Mouse (Mus musculus) left cerebral cortex, postnatal 36 days (tissue): ENCODE results near the gene Vwa7. TPM values are rescaled to one million over a fixed set of nuclear protein-coding genes. Genes with fewer than 3 reads are reported as not detected.
"Not testable (repeated sequence)": the region's sequence is repeated elsewhere in the genome, so short reads cannot be mapped to it uniquely, and the experiment has no call there.

ENCODE experiments used
- DNase-seq, 2 experiments: peaks; one replicate each; pipeline ENCODE4 v3.0.0; 2021 to 2022; ENCODE audit warnings: low spot score in 2 of 2, mixed read lengths in 1 of 2
- intact Hi-C: fragments of 180-260 bp; cut with DNase I; formaldehyde crosslinking; loops from one replicate; pipeline ENCODE4 v1.15.1; 2025
- total RNA-seq, 2 experiments: library from RNA; stranded (reverse); gene quantifications; 2 replicates each; pipeline ENCODE4 v1.2.3; 2021

The Vwa7 gene
- total RNA-seq = under 1 TPM; 0.48 to 0.57 TPM

GRCm38 (mm10) chr17:35016376-35016775, at the start of gene Vwa7:
Gene Vwa7 (plus strand): TSS chr17:35016579.
- intact Hi-C loops = no loop called here
- DNase-seq = no peak

DNA sequence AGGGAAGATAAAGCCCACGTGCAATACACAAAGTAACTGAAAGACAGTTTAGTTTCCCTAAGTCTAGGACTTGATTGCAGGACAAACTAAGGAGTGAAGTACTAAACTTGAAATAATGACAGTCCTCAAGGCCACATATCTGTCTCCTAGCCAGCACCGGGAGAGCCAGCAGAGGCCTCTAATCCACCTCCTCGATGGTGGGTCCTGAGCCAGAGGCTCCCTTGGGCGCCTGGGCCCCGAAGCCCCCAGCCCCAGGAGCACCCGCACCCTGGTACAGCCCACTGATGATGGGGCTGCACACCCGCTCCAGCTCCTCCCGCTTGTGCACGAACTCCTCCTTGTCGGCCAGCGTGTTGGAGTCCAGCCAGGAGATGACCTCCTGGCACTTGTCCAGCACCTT, 46.6 kb upstream of the Vwa7 start, which contains the start of gene Gm20481:
Gene Gm20481, plus strand, starts transcription at position 91 of the 400 bp plus-strand sequence.
- DNase-seq, intact Hi-C loops: not testable (repeated sequence)

DNA sequence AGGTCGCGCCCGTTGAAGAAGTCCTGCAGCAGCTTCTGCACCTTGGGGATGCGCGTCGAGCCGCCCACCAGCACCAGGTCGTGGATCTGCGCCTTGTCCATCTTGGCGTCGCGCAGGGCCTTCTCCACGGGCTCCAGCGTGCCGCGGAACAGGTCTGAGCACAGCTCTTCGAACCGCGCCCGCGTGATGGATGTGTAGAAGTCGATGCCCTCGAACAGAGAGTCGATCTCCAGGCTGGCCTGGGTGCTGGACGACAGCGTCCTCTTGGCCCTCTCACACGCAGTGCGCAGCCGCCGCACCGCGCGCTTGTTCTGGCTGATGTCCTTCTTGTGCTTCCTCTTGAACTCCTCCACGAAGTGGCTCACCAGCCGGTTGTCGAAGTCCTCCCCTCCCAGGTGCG, 45.5 kb upstream of the Vwa7 start:
- not testable (repeated sequence) for DNase-seq

DNA sequence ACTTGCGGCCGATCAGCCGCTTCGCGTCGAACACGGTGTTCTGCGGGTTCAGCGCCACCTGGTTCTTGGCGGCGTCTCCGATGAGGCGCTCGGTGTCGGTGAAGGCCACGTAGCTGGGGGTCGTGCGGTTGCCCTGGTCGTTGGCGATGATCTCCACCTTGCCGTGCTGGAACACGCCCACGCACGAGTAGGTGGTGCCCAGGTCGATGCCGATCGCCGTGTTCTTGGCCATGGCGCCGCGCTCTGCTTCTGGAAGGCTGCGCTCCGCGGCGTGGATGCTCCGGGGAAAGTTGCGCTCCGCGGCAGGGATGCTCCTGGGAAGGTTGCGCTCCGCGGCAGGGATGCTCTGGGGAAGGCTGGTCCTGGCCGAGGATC, 44.7 kb upstream of the Vwa7 start:
- intact Hi-C loops, DNase-seq: not testable (repeated sequence)

More for the DNA sequence above, 45.5 kb upstream of the Vwa7 start:
- intact Hi-C loops = not testable (repeated sequence)

DNA sequence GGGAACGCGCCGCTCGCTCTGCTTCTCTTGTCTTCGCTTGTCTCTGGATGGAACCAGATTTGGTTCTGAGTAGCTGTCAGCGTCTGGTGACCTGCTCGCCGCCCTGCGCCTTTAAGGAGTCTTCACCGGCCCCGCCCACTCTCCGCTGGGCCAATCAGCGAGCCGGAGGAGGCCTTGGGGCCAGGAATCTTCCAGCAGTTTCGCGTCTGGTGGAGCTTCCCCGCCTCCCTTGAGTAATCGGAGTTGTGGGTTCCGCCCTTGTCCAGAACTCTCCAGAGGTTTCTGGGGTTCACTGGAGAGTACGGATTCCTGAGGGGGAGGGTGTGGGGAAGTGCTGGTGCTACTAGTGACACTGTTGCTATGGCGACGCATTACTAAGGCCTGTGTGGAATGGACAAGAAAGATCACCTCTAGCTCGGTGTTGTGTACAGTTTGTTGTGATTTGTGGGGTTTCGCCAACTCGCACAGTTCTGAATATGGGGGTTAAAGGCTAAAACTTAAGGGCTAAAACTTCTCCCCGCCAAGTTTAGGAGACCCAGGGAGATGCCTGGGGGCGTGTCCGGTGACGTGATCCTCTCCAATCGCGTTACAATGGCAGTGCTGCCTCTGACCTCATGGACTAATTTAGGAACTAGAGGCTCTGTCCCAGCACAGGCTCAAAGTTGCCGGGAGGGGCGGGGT, 44.2 kb upstream of the Vwa7 start, which contains the start of the genes Hspa1a and Hspa1l:
Gene Hspa1a, minus strand, starts transcription at position 88 of the 681 bp plus-strand sequence.
Gene Hspa1l, plus strand, starts transcription at position 635 of the 681 bp plus-strand sequence.
- intact Hi-C loops = not testable (repeated sequence)
- peak; percentile 83 for DNase-seq

- intact Hi-C loops = no loop called here
These were observed 40.5 kb upstream of the Vwa7 start for GRCm38 (mm10) chr17:34975581-34976492.

DNA sequence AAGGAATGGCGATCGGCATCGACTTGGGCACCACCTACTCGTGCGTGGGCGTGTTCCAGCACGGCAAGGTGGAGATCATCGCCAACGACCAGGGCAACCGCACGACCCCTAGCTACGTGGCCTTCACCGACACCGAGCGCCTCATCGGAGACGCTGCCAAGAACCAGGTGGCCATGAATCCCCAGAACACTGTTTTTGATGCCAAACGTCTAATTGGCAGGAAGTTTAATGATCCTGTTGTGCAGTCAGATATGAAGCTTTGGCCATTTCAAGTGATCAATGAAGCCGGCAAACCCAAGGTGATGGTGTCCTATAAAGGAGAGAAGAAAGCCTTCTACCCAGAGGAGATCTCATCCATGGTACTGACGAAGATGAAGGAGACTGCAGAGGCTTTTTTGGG, 39.4 kb upstream of the Vwa7 start:
- intact Hi-C loops = no loop called here
- DNase-seq = no peak

More at GRCm38 (mm10) chr17:34975581-34976492, 40.5 kb upstream of the Vwa7 start:
- DNase-seq = no peak

- intact Hi-C loops = no loop called here
- DNase-seq = no peak
These were observed 38.1 kb upstream of the Vwa7 start for GRCm38 (mm10) chr17:34978239-34978638.

GRCm38 (mm10) chr17:34979631-34980030, 36.7 kb upstream of the Vwa7 start:
- intact Hi-C loops = loop anchor here (5.0 kb wide), 1 partner anchor 127 kb away; the partner anchor contains the start of genes Nelfe and Skiv2l
- DNase-seq = no peak

DNA sequence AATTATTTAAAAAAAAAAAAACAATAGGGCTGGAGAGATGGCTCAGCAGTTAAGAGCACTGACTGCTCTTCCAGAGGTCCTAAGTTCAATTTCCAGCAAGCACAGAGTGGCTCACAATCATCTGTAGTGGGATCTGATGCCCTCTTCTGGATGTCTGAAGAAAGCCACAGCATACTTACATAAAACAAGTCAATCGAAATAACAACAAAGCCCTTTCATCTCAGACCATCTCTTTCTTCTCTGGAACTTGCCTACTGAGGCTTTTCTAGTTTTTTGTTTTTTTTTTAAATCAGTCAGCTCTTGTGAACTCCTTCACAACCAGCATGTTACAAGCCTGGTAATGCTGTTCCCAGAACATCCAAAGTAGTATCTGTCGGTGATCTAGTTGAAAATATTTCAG, 35.7 kb upstream of the Vwa7 start:
- no peak for DNase-seq
- intact Hi-C loops = loop anchor here (1.0 to 5.0 kb wide), 2 partner anchors 28 to 128 kb away; partner anchors contain the start of genes Nelfe and Skiv2l

- intact Hi-C loops = loop anchor here (1.0 to 5.0 kb wide), 2 partner anchors 29 to 129 kb away; partner anchors contain the start of genes Nelfe and Skiv2l
These were observed 34.6 kb upstream of the Vwa7 start, which contains the start of gene Lsm2 for GRCm38 (mm10) chr17:34981690-34982180. Gene Lsm2 (plus strand): TSS chr17:34981862.

DNA sequence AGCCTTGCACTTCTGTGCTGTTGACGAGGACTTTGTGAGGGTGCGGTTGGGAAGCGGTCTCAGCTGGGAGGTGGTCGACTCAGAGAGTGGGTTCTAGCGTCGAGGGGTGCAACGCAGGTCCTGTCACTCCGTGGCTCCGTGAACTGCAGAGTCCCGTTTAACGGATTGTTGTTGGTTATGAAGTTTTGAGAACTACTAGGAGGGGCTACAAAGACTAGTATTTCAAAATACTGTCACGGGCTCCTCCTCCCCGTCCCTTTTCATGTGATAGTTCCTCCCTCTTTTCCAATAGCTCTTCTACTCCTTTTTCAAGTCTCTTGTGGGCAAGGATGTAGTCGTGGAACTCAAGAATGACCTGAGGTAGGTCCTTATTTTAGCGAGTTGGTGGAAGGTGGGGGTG, 34.1 kb upstream of the Vwa7 start:
- intact Hi-C loops = loop anchor here (5.0 kb wide), 1 partner anchor 130 kb away; the partner anchor contains the start of genes Nelfe and Skiv2l
- no peak for DNase-seq

More at GRCm38 (mm10) chr17:34981690-34982180, 34.6 kb upstream of the Vwa7 start, which contains the start of gene Lsm2:
- DNase-seq = peak; percentile 94 to 97

DNA sequence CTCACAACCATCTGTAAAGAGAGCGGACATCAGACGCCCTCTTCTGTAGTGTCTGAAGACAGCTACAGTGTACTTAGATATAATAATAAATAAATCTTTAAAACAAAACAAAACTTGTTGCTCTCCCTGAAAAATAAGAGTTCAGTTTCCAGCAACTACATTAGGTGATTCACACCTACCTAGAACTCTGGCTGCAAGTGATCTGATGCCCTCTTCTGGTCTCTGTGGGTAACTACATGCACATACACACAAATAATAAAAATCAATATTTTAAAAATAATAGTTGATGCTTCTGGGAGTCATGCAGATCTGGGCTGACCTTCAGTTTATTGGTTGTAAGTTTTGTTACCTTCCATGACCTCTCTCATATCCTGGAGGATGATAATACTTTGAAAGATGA, 32.2 kb upstream of the Vwa7 start:
- intact Hi-C loops = loop anchor here (5.0 kb wide), 1 partner anchor 132 kb away; the partner anchor contains the start of genes Nelfe and Skiv2l
- no peak for DNase-seq

- no peak for DNase-seq
- intact Hi-C loops = no loop called here
These were observed 21.6 kb upstream of the Vwa7 start for GRCm38 (mm10) chr17:34994751-34995150.

GRCm38 (mm10) chr17:34995192-34995591, 21.2 kb upstream of the Vwa7 start:
- intact Hi-C loops, DNase-seq: not testable (repeated sequence)

DNA sequence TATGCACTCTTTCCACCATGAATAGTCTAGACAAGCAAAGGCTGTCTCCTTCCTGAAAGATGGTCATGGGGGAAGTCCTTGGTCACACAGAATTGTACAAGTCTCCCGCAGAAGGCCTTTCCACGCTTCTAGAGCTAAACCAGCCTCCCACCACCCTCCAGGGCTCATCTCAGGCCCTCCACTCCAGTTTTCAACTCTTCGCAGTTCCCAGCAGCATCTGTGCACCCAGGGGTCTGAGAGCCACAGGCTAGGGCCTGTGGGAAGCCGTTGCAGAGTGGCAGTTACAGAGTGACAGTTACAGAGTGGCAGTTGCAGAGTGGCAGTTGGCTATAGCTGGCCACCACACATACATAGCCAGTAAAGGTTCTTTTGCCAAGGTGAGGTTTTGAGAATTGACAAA, 20.5 kb upstream of the Vwa7 start:
- intact Hi-C loops, DNase-seq: not testable (repeated sequence)

DNA sequence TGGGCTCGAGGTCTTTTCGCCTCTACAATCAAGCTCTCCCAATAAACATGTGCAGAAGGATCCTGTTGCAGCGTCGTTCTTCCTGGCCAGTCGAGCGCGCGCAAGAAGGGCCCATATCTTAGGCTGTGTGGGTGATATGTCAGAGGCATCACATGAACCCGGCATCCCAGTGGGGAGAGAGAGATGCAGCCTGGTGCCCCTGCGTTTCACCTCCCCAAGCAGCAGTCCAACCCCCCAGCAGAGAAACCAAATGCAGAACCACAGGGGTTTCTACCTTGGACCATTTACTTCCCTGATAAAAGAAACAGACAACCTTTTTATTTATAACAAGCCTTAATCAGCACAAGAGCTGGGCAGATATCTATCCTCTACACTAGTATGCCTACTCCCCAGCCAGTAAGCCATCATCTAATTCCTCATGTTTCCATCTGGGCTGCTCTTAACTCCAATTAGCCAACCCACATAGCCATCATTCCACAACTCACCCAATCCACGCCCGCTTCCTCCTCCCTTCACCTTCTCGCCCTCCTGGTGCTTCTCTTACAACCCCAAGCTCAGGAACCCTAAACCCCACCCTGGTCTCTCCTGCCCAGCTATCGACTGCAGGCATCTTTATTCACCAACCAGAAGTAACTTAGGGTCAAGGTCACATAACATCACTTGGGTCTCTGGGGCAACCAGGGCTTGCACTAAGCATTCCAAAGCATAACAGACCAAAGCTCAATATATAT, 19.8 kb upstream of the Vwa7 start:
- DNase-seq = no peak
- intact Hi-C loops = no loop called here

DNA sequence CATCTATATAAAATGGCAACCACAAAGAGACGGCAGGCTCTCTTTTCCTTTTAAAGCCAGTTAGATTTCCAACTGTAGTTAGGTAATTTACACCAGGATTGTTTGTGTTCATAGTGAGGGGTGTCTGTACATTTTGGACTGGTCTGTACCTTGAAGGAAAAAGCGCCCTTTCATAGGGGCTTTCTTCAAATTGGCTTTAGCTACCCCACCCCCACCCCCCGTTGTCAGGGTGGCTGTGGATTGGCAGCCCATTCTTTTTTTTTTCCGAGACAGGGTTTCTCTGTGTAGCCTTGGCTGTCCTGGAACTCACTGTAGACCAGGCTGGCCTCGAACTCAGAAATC, 19.3 kb upstream of the Vwa7 start:
- no peak for DNase-seq
- intact Hi-C loops = no loop called here
